Mouse (Mus musculus): ENCODE data around the gene Zhx3. TPM values are rescaled to one million over a fixed set of nuclear protein-coding genes. Genes with fewer than 3 reads are reported as not detected.

The Zhx3 gene
- 10 to 100 TPM; 71.5 to 73.3 TPM for total RNA-seq (2021)
- long read RNA-seq, experiment 1, partial matches to known transcripts, result 3 of 4 reads
- long read RNA-seq, experiment 1, other reads (novel, unspliced or antisense), result 1 of 4 reads
- long read RNA-seq, experiment 2, partial matches to known transcripts, result 4 of 6 reads
- long read RNA-seq, experiment 2, other reads (novel, unspliced or antisense), result 2 of 6 reads

GRCm38 (mm10) chr2:160872890-160873382 is at the start of gene Zhx3:
TSS of gene Zhx3 (minus strand) at chr2:160872998.
- DNase-seq (ENCODE audit: low spot score in 2 of 2), result peak; percentile 83 to 89

GRCm38 (mm10) chr2:160921285-160921684 is 48.5 kb upstream of the Zhx3 start:
- DNase-seq (ENCODE audit: low spot score in 2 of 2), result no peak

GRCm38 (mm10) chr2:160918930-160919215 is 46.1 kb upstream of the Zhx3 start:
- DNase-seq (ENCODE audit: low spot score in 2 of 2), result no peak

GRCm38 (mm10) chr2:160918154-160918929 is 45.5 kb upstream of the Zhx3 start:
- no peak for DNase-seq (ENCODE audit: low spot score in 2 of 2)

- DNase-seq (ENCODE audit: low spot score in 2 of 2), result no peak
These were observed 44.5 kb upstream of the Zhx3 start for GRCm38 (mm10) chr2:160917313-160917712.

GRCm38 (mm10) chr2:160916714-160917113 is 43.9 kb upstream of the Zhx3 start:
- DNase-seq (ENCODE audit: low spot score in 2 of 2), result no peak

- DNase-seq (ENCODE audit: low spot score in 2 of 2), result no peak
These were observed 43.2 kb upstream of the Zhx3 start for GRCm38 (mm10) chr2:160915821-160916610.

GRCm38 (mm10) chr2:160914656-160915055 is 41.9 kb upstream of the Zhx3 start:
- DNase-seq (ENCODE audit: low spot score in 2 of 2), result no peak

GRCm38 (mm10) chr2:160912231-160912671 is 39.5 kb upstream of the Zhx3 start, which contains the start of gene Emilin3:
TSS of gene Emilin3 (minus strand) at chr2:160912328.
- no peak for DNase-seq (ENCODE audit: low spot score in 2 of 2)

- no peak for DNase-seq (ENCODE audit: low spot score in 2 of 2)
These were observed 38.9 kb upstream of the Zhx3 start for GRCm38 (mm10) chr2:160911558-160912201.

- DNase-seq (ENCODE audit: low spot score in 2 of 2), result no peak
These were observed 37.8 kb upstream of the Zhx3 start for GRCm38 (mm10) chr2:160910633-160911032.

- DNase-seq (ENCODE audit: low spot score in 2 of 2), result no peak
These were observed 35.8 kb upstream of the Zhx3 start for GRCm38 (mm10) chr2:160908607-160909006.

GRCm38 (mm10) chr2:160906101-160906500 is 33.3 kb upstream of the Zhx3 start:
- DNase-seq (ENCODE audit: low spot score in 2 of 2), result no peak

- no peak for DNase-seq (ENCODE audit: low spot score in 2 of 2)
These were observed 32.5 kb upstream of the Zhx3 start for GRCm38 (mm10) chr2:160905301-160905700.

GRCm38 (mm10) chr2:160901656-160902412 is 29.0 kb upstream of the Zhx3 start:
- DNase-seq (ENCODE audit: low spot score in 2 of 2), result no peak

GRCm38 (mm10) chr2:160891697-160892096 is 18.9 kb upstream of the Zhx3 start:
- no peak for DNase-seq (ENCODE audit: low spot score in 2 of 2)

- no peak for DNase-seq (ENCODE audit: low spot score in 2 of 2)
These were observed 18.2 kb upstream of the Zhx3 start for GRCm38 (mm10) chr2:160891045-160891444.

- DNase-seq (ENCODE audit: low spot score in 2 of 2), result no peak
These were observed 15.1 kb upstream of the Zhx3 start for GRCm38 (mm10) chr2:160887859-160888258.

GRCm38 (mm10) chr2:160887284-160887683 is 14.5 kb upstream of the Zhx3 start:
- peak in 1 of 2 experiments; percentile 59 for DNase-seq (ENCODE audit: low spot score in 2 of 2)

- no peak for DNase-seq (ENCODE audit: low spot score in 2 of 2)
These were observed 13.4 kb upstream of the Zhx3 start for GRCm38 (mm10) chr2:160886221-160886620.

- no peak for DNase-seq (ENCODE audit: low spot score in 2 of 2)
These were observed 12.0 kb upstream of the Zhx3 start for GRCm38 (mm10) chr2:160884830-160885229.

Measured in adrenal gland, postnatal 4 days (tissue).